Mouse (Mus musculus) neural tube, embryonic 15.5 days (tissue): Measurements from ENCODE around the gene Mfge8. TPM values are rescaled to one million over a fixed set of nuclear protein-coding genes. Genes with fewer than 3 reads are reported as not detected.
A peak's percentile ranks its signal among the peaks of the same experiment; 100 is the strongest.

ENCODE experiments used
- ATAC-seq: fragments of 200-750 bp; cut with Nextera tagmentation; 2 replicates; pipeline ENCODE4 v1.8.0; 2017; ENCODE audit warnings: mild to moderate bottlenecking, moderate TSS enrichment, moderate library complexity; ENCODE audit not compliant: low FRiP score
- H3K27ac ChIP-seq: fragments of 300-500 bp; sonication (generic); replicated peaks from 2 replicates; pipeline ENCODE4 v1.5.1; 2015; ENCODE audit warnings: mild to moderate bottlenecking, inconsistent platforms
- H3K27me3 ChIP-seq: fragments of 300-500 bp; sonication (generic); replicated peaks from 2 replicates; pipeline ENCODE4 v1.6.1; 2015; ENCODE audit warnings: inconsistent platforms
- H3K36me3 ChIP-seq: fragments of 300-500 bp; sonication (generic); 2 replicates; pipeline ENCODE4 v1.6.1; 2015; ENCODE audit warnings: inconsistent platforms
- H3K4me1 ChIP-seq: fragments of 300-500 bp; sonication (generic); 2 replicates; pipeline ENCODE4 v1.6.1; 2015; ENCODE audit warnings: inconsistent platforms
- H3K4me2 ChIP-seq: fragments of 300-500 bp; sonication (generic); 2 replicates; pipeline ENCODE4 v1.6.1; 2015; ENCODE audit warnings: inconsistent platforms, mild to moderate bottlenecking, moderate library complexity
- H3K4me3 ChIP-seq: fragments of 300-500 bp; sonication (generic); replicated peaks from 2 replicates; pipeline ENCODE4 v1.5.1; 2015; ENCODE audit warnings: mild to moderate bottlenecking, inconsistent platforms
- H3K9ac ChIP-seq: fragments of 300-500 bp; sonication (generic); replicated peaks from 2 replicates; pipeline ENCODE4 v1.6.1; 2015; ENCODE audit warnings: mild to moderate bottlenecking, inconsistent platforms
- H3K9me3 ChIP-seq: fragments of 300-500 bp; sonication (generic); replicated peaks from 2 replicates; pipeline ENCODE4 v1.6.1; 2016; ENCODE audit warnings: inconsistent platforms
- WGBS: fragments of 180-500 bp; shearing (Covaris S2); methylation state at CpG from one replicate; pipeline ENCODE4 v1.1.7; 2015; ENCODE audit warnings: mixed read lengths; 5-methylcytosine and 5-hydroxymethylcytosine counted together
- polyA plus RNA-seq: library from polyadenylated mRNA; unstranded; fragments of >200 nt; fragmentation: Nextera tagmentation; extraction: Ambion mirVana; gene quantifications from 2 replicates; pipeline ENCODE4 v1.2.1, GENCODE M21; 2015

Mfge8 gene
- polyA plus RNA-seq, 1 experiment from 2014 or later, result 132 TPM

DNA sequence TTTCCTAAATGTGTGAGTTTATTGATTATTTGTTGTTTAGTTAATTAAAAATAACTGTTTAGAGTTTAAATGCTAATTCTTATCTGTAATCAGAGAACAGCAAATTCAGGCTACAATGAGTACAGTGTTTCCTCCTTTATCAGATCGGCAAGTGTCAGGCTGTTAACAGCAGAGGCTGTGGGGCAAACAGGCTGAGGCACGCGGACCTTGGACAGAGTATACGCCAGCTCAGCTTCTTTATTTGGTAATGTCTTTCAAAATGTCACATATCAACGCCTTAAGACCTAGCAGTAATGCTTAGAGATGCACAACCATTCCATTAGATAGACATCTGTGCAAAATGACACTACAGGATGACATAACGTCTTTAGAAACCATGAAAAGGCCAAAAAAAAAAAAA lies 662 bp upstream of the Mfge8 start:
- Histone ChIP-seq H3K9me3 (no peaks in the 10 kb centered on the region), H3K27ac (no peak overlapping the region), H3K27me3 (0 out of 2 replicates have a peak, but pooled peaks cover 7% of the 10 kb centered on the region), H3K9ac (no peak overlapping the region), H3K4me1 (peaks cover 20% of the 10 kb centered on the region), H3K36me3 (no peaks in the 10 kb centered on the region), H3K4me2 (peak overlapping the region; percentile 93), H3K4me3 (no peak overlapping the region)
- 58% methylated on average over 6 of the region's 6 CpGs for WGBS
- ATAC-seq, result no peak

DNA sequence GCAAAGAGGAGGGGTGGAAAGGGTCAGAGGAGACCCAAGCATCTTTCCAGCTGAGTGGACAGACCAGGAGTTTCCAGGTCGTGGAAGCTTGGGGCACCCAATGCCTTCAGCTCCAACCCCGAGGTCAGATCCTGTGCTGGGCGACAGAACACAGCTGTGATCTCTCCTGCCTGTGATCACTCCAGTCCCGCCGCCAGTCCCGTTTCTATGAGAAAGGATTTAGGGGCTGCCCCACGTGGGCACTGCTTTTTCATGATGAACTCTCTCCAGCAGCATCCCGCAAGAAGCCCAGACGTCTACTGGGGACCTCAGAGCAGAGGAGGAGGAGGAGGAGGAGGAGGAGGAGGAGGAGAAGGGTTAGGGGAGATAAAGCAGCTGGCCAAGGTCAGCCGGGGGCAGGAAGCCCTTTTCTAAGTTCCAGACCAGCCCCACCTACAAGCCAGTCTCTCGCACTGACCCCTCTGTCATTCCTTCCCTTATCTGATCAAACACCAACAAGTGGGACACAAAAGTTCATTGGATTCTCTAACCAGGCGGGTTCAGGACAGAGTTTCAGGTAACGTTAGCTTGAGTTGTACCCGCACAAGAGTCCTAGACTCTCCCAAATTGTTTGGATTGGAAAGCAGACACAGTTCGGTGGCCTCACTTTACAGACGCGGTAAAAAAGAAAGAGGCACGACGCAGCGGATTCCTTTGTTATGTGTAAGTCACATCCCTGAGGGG lies 768 bp downstream of the Mfge8 start:
- peak overlapping the region; percentile 57 for H3K4me3 ChIP-seq
- no peaks in the 10 kb centered on the region for H3K36me3 ChIP-seq
- ATAC-seq, result peak; percentile 13
- H3K27ac ChIP-seq, result no peak overlapping the region
- peaks cover 20% of the 10 kb centered on the region for H3K4me1 ChIP-seq
- peak overlapping the region; percentile 93 for H3K4me2 ChIP-seq
- peak overlapping the region; percentile 47; the same call in 1 of the 2 replicates for H3K9ac ChIP-seq
- H3K27me3 ChIP-seq, result 0 out of 2 replicates have a peak, but pooled peaks cover 7% of the 10 kb centered on the region
- WGBS, result 1% methylated on average over 20 of the region's 20 CpGs
- H3K9me3 ChIP-seq, result no peaks in the 10 kb centered on the region

DNA sequence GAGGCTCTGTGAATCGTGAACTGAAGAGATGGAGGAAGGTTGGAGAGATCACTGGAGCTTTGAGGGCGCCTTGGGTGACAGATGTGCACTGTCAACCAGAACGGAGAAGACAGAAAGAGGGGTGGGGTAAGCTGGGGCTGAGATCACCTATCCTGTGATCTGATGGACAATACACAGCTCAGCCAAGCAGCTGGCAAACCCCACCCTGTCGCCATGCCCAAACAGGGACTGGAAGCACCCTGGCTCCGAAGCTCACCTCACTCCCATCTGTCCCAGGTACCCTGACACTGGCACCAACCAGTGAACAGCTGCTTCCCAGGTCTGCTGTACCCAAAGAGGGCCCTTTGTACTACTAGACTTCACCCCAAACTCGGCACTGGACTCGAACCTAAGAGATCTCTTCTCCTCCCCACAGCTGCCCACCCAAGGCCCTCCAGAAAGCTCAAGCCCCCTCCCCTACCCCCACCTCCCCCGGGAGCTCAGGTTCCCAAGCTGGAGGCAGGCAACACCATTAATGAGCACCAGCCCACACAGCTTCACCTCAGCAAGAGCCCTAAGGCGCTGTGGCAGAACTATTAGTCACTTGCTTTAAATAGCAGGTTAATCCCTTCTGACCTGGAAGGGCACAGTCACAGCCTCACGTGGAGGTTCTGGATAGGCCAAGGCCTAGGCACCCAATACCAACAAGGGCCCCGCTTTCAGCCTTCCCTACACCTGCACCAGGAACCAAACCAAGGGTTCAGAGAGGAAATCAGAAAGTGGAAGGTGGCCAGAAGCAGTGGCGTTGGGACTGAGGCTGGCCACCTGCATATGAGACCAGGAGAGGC lies 1.6 kb downstream of the Mfge8 start:
- H3K36me3 ChIP-seq, result no peaks in the 10 kb centered on the region
- 61% methylated on average over 12 of the region's 12 CpGs for WGBS
- no peak for ATAC-seq
- peaks cover 20% of the 10 kb centered on the region for H3K4me1 ChIP-seq
- H3K9me3 ChIP-seq, result no peaks in the 10 kb centered on the region
- H3K9ac ChIP-seq, result no peak overlapping the region
- H3K4me2 ChIP-seq, result peak overlapping the region; percentile 93
- H3K27ac ChIP-seq, result no peak overlapping the region
- 0 out of 2 replicates have a peak, but pooled peaks cover 7% of the 10 kb centered on the region for H3K27me3 ChIP-seq
- peak overlapping the region; percentile 57 for H3K4me3 ChIP-seq

- ATAC-seq, result no peak
- Histone ChIP-seq H3K9ac (no peak overlapping the region), H3K36me3 (no peaks in the 10 kb centered on the region), H3K27me3 (no peaks in the 10 kb centered on the region), H3K4me2 (no peak overlapping the region), H3K4me3 (no peak overlapping the region), H3K27ac (no peak overlapping the region), H3K4me1 (no peaks in the 10 kb centered on the region; the same call in 1 of the 2 replicates), H3K9me3 (no peaks in the 10 kb centered on the region)
- 35% methylated on average over 8 of the region's 8 CpGs for WGBS
These were observed 8.0 kb downstream of the Mfge8 start for GRCm38 (mm10) chr7:79140897-79141296.

GRCm38 (mm10) chr7:79139891-79140591 lies 8.8 kb downstream of the Mfge8 start:
- Histone ChIP-seq H3K27me3 (no peaks in the 10 kb centered on the region), H3K9me3 (no peaks in the 10 kb centered on the region), H3K4me1 (no peaks in the 10 kb centered on the region; the same call in 1 of the 2 replicates), H3K4me3 (no peak overlapping the region), H3K36me3 (no peaks in the 10 kb centered on the region), H3K27ac (no peak overlapping the region), H3K4me2 (no peak overlapping the region), H3K9ac (no peak overlapping the region)
- 58% methylated on average over 4 of the region's 4 CpGs for WGBS
- ATAC-seq, result no peak

DNA sequence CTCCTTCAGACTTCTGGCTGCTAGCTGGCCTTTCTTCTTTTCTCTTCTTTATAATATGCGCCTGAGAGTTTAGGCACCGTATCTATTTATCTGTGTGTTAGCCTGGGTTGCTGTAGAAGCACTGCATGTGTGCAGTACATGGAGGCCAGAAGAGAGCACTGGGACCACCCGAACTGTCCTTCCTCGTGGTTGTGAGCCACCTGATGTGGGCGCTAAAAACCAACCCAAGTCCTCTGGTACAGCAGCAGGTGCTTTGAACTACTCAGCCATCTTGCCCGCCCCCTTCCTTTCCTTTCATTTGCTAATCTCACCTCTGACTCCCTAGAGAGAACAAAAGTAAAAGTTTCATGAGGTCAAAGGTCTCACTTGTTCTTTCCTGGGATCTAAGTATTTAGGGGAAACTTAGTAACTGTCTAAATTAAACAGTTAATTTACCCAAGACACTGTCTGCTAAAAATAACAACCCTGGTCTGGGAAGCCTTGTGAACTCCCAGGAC lies 9.5 kb downstream of the Mfge8 start:
- Histone ChIP-seq H3K9me3 (no peaks in the 10 kb centered on the region), H3K27ac (no peak overlapping the region), H3K9ac (no peak overlapping the region), H3K4me1 (no peaks in the 10 kb centered on the region; the same call in 1 of the 2 replicates), H3K27me3 (no peaks in the 10 kb centered on the region), H3K36me3 (no peaks in the 10 kb centered on the region), H3K4me3 (no peak overlapping the region), H3K4me2 (no peak overlapping the region)
- ATAC-seq, result no peak
- 59% methylated on average over 6 of the region's 6 CpGs for WGBS

DNA sequence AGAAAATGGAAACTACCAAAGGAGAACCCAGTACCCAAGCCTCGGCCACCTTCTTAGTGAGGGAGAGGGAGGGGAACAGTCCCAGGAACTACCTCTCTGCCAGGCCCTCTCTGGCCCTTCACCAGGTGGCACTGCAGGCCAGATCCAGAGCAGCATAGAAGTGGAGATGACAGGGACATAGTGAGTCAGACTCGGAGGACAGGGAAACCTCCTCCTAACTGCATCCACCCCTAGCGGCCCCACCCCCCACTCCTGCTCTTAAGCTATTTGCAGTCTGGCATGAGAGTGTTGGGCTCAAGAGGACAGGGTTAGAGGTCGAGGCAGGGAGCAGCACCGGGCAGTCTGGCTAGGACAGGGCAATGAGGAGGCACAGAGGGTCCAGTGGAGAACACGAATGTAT lies 15.5 kb downstream of the Mfge8 start:
- no peak for ATAC-seq
- no peak overlapping the region for H3K27ac ChIP-seq
- H3K27me3 ChIP-seq, result peaks cover 5% of the 10 kb centered on the region; the same call in 1 of the 2 replicates
- H3K4me3 ChIP-seq, result no peak overlapping the region
- 53% methylated on average over 6 of the region's 6 CpGs for WGBS
- H3K4me1 ChIP-seq, result peaks cover 17% of the 10 kb centered on the region
- H3K9me3 ChIP-seq, result no peaks in the 10 kb centered on the region
- H3K36me3 ChIP-seq, result no peaks in the 10 kb centered on the region
- no peak overlapping the region for H3K4me2 ChIP-seq
- H3K9ac ChIP-seq, result no peak overlapping the region

GRCm38 (mm10) chr7:79130843-79131444 lies 17.9 kb downstream of the Mfge8 start, which contains the start of gene Hapln3:
TSS of gene Hapln3 (minus strand) at chr7:79131018.
- WGBS, result 2% methylated on average over 19 of the region's 19 CpGs
- Histone ChIP-seq H3K4me2 (peak within 1 kb of the TSS; percentile 55), H3K27me3 (peaks cover 5% of the 10 kb centered on the region; the same call in 1 of the 2 replicates), H3K9me3 (no peaks in the 10 kb centered on the region), H3K27ac (no peak within 1 kb of the TSS), H3K9ac (peak within 1 kb of the TSS; percentile 24; the same call in 1 of the 2 replicates), H3K4me3 (peak within 1 kb of the TSS; percentile 25), H3K4me1 (peaks cover 17% of the 10 kb centered on the region), H3K36me3 (no peaks in the 10 kb centered on the region)
- ATAC-seq, result peak; percentile 41; the same call in 1 of the 2 replicates

DNA sequence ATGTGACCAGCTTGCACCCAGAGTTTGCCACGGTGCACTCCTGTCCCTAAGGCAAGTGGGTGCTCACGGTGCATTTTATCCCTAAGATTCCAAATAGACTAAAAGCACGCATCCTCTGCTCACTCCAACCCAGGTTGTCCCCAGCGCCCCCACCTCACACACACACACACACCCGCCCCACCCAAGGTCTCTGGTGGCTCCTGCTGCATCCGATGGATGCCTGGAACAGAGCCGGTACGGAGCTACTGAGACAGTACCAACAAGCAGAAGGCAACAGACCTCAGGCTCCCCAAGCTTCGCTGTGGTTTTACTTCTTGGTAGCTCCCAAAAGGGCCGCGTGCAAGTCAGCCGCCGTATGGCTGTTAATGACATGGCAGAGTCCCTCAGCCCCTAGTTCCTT lies 18.5 kb downstream of the Mfge8 start:
- no peaks in the 10 kb centered on the region for H3K9me3 ChIP-seq
- H3K4me1 ChIP-seq, result peaks cover 17% of the 10 kb centered on the region
- no peak overlapping the region for H3K27ac ChIP-seq
- peak overlapping the region; percentile 25 for H3K4me3 ChIP-seq
- H3K9ac ChIP-seq, result peak overlapping the region; percentile 24; the same call in 1 of the 2 replicates
- no peaks in the 10 kb centered on the region for H3K36me3 ChIP-seq
- peaks cover 5% of the 10 kb centered on the region; the same call in 1 of the 2 replicates for H3K27me3 ChIP-seq
- ATAC-seq, result 0 out of 2 replicates have a peak, but pooled peaks have one; percentile 29
- H3K4me2 ChIP-seq, result peak overlapping the region; percentile 55
- WGBS, result 17% methylated on average over 13 of the region's 13 CpGs

DNA sequence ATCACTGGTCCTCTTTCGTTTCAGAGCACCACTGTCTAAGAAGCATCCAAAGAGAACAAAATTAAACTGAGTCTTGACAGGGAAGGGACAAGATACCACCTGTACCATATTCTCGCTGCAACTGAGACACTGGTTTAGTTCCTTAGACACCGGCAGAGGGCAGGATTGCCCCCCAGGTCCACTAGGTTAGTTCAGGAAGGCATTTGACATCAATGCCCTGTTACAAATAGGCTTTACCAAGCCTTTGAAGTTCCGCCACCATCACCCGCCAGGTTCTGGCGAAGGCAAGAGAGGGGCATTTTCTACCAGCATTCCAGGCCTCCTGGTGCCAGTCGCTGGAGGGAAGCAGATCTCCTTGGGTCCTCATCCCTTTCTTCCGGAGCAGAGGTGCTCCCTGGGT lies 19.0 kb downstream of the Mfge8 start:
- Histone ChIP-seq H3K4me1 (peaks cover 17% of the 10 kb centered on the region), H3K9ac (0 out of 2 replicates have a peak overlapping the region, but pooled peaks have one; percentile 24), H3K4me2 (peak overlapping the region; percentile 55), H3K27ac (no peak overlapping the region), H3K36me3 (no peaks in the 10 kb centered on the region), H3K4me3 (peak overlapping the region; percentile 25), H3K9me3 (no peaks in the 10 kb centered on the region), H3K27me3 (peaks cover 5% of the 10 kb centered on the region; the same call in 1 of the 2 replicates)
- no peak for ATAC-seq
- WGBS, result 19% methylated on average over 8 of the region's 8 CpGs

- Histone ChIP-seq H3K9me3 (no peaks in the 10 kb centered on the region), H3K4me2 (no peak overlapping the region), H3K27ac (no peak overlapping the region), H3K4me1 (no peaks in the 10 kb centered on the region), H3K27me3 (no peaks in the 10 kb centered on the region), H3K36me3 (no peaks in the 10 kb centered on the region), H3K4me3 (no peak overlapping the region), H3K9ac (no peak overlapping the region)
- no peak for ATAC-seq
- 75% methylated on average over 5 of the region's 5 CpGs for WGBS
These were observed 25.4 kb downstream of the Mfge8 start for GRCm38 (mm10) chr7:79123465-79123864.
